Mouse (Mus musculus): ENCODE measurements around the gene Kctd11. TPM values are rescaled to one million over a fixed set of nuclear protein-coding genes. Genes with fewer than 3 reads are reported as not detected.

Kctd11 gene
- total and polyA plus RNA-seq, 3 experiments = 2.3 to 2.9 (median 2.6) TPM

- Histone ChIP-seq H3K9ac (ENCODE audit: low read depth, low read length) (peak overlapping the region; percentile 90), H3K27me3 (ENCODE audit: control insufficient read depth, insufficient read depth, low read length) (no peaks in the 10 kb centered on the region), H3K4me3 (peak overlapping the region; percentile 97), H3K36me3 (ENCODE audit: control insufficient read depth, insufficient read depth, low read length) (peaks cover 14% of the 10 kb centered on the region; the same call in 1 of the 2 replicates), H3K79me2 (replicated peaks; ENCODE audit: control insufficient read depth, insufficient read depth, low read length) (peaks cover 3% of the 10 kb centered on the region; the same call in 1 of the 2 replicates), H3K27ac (peak overlapping the region; percentile 97), H3K4me1 (ENCODE audit: control insufficient read depth, insufficient read depth, low read length) (peaks cover 10% of the 10 kb centered on the region)
- intact Hi-C loops (cut with DNase I) = no loop called here
- WGBS = 1% methylated on average over 17 of the region's 17 CpGs
- TF ChIP-seq EP300 (IDR thresholded peaks at IDR 0.05; ENCODE audit: insufficient read depth, low read depth, low read length) = no peak
- TF ChIP-seq CTCF (IDR thresholded peaks at IDR 0.05) = no peak
- no peak for TF ChIP-seq POLR2A (IDR thresholded peaks at IDR 0.05; ENCODE audit: insufficient read depth, low read depth, low read length)
- no peak for DNase-seq
These were observed 33.2 kb upstream of the Kctd11 start for GRCm38 (mm10) chr11:69914372-69914764.

DNA sequence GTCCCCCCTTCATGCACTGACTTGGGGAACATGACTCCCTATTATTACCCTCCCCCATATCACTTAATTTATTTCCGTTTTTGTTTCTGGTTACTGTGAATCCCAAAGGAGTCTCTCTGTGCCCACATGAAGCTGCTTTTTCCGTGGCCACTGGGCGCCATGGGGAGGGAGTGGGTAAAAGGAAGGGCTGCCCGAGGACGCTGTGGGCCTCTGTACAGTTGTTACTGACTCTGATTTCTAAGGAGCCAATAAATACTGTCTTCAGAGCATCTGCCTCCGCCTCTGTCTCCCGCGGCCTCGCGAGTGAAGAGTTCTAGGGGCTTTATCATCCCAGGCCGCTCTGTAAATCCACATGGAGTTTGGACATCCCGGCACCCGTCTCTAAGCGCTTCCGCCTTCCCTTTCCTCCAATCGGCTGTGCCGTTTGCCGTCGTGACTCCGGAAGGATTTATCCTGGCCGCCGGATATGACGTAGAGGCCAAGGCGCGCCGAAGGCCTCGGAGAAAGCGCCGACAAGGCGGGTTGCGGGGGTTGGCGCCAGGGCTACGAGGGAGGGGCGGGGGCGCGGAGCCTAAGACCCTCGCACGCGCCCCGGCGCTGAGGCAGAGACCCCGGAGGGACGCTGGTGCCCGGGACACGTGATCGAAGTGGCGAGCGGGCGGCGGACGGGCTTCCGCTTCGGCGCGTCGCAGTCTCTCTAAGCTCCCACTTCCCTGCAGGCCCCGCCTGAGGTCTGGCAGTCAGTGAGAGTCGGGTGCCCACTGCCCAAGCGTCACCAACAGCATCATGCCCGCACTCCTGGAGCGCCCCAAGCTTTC lies 32.6 kb upstream of the Kctd11 start, which contains the start of gene Gps2:
Gene Gps2, plus strand, starts transcription at position 335 of the 818 bp plus-strand sequence.
- peaks cover 8% of the 10 kb centered on the region; the same call in 1 of the 2 replicates for H3K36me3 ChIP-seq (ENCODE audit: control insufficient read depth, insufficient read depth, low read length)
- H3K4me3 ChIP-seq = peak within 1 kb of the TSS; percentile 97
- peak within 1 kb of the TSS; percentile 97 for H3K27ac ChIP-seq
- peak; percentile 93 to 94 for DNase-seq
- H3K4me1 ChIP-seq (ENCODE audit: control insufficient read depth, insufficient read depth, low read length) = peaks cover 7% of the 10 kb centered on the region; the same call in 1 of the 2 replicates
- TF ChIP-seq EP300 (IDR thresholded peaks at IDR 0.05; ENCODE audit: insufficient read depth, low read depth, low read length) (peak; percentile 77; the same call in 1 of the 2 replicates), POLR2A (IDR thresholded peaks at IDR 0.05; ENCODE audit: insufficient read depth, low read depth, low read length) (peak; percentile 66; the same call in 1 of the 2 replicates), CTCF (IDR thresholded peaks at IDR 0.05) (no peak)
- 2% methylated on average over 61 of the region's 61 CpGs for WGBS
- peak within 1 kb of the TSS; percentile 90 for H3K9ac ChIP-seq (ENCODE audit: low read depth, low read length)
- intact Hi-C loops (cut with DNase I) = loop anchor here (1.0 kb wide), 1 partner anchor 11 kb away; no protein-coding TSS in a partner anchor
- H3K79me2 ChIP-seq (replicated peaks; ENCODE audit: control insufficient read depth, insufficient read depth, low read length) = peaks cover 3% of the 10 kb centered on the region; the same call in 1 of the 2 replicates
- H3K27me3 ChIP-seq (ENCODE audit: control insufficient read depth, insufficient read depth, low read length) = no peaks in the 10 kb centered on the region

DNA sequence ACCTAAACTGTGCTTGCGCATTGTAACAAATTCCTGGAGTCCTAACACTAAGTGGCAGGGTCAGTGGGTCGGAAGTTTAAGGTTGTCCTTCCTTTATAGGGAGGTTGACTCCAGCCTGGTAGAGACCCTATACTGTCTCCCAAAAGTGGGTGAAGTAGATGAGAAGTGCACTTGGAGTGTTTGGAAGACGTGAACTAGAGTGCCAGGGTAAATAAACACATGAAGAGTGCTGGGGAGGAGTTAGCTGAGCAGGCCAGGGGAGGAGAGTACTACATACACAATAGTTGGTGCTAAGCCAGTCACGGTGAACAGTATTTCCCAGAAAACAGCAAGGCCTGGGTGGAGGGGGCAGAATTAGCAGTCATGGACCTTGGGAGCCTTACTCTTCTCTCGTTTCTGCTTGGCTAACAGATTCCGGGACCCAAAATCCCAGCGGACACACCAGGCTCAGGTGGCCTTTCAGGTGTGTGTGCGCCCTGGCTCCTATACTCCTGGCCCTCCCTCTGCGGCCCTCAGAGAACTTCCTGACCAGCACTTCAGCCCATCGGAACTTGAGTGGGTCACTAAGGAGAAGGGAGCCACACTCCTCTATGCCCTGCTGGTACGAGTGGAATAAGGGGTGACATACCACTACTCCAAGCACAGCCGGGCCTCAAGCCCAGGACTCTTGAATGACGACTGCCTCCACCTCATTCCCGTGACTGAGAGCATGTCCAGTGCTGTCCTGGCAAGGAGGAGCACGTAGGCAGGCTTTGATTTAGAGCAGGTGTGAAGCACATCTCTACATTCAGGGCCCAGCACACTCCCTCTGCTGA lies 31.7 kb upstream of the Kctd11 start:
- no peak overlapping the region; the same call in 1 of the 2 replicates for H3K27ac ChIP-seq

DNA sequence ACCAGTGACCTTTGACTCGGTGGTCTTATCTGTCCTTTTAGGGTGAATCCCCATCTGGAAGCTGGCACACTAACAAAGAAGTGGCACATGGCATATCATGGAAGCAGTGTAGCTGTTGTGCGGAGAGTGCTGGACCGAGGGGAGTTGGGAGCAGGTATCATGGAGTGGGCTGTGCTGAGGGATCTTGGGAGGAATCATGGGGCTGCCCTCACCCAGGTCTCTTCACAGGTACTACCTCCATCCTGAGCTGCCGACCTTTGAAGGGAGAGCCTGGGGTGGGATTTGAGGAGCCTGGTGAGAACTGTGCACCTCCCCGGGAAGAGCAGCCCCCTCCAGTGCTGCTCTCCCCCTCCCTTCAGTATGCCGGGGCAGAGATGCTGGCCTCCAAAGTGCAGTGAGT lies 30.5 kb upstream of the Kctd11 start:
- Histone ChIP-seq H3K36me3 (ENCODE audit: control insufficient read depth, insufficient read depth, low read length) (peaks cover 2% of the 10 kb centered on the region; the same call in 1 of the 2 replicates), H3K4me1 (ENCODE audit: control insufficient read depth, insufficient read depth, low read length) (peaks cover 7% of the 10 kb centered on the region; the same call in 1 of the 2 replicates), H3K27me3 (ENCODE audit: control insufficient read depth, insufficient read depth, low read length) (no peaks in the 10 kb centered on the region), H3K9ac (ENCODE audit: low read depth, low read length) (no peak overlapping the region), H3K4me3 (no peak overlapping the region), H3K79me2 (replicated peaks; ENCODE audit: control insufficient read depth, insufficient read depth, low read length) (peaks cover 3% of the 10 kb centered on the region; the same call in 1 of the 2 replicates), H3K27ac (no peak overlapping the region)
- no peak for DNase-seq
- WGBS = 80% methylated on average over 6 of the region's 6 CpGs
- intact Hi-C loops (cut with DNase I) = no loop called here
- no peak for TF ChIP-seq EP300 (IDR thresholded peaks at IDR 0.05; ENCODE audit: insufficient read depth, low read depth, low read length)
- TF ChIP-seq CTCF (IDR thresholded peaks at IDR 0.05) = no peak
- TF ChIP-seq POLR2A (IDR thresholded peaks at IDR 0.05; ENCODE audit: insufficient read depth, low read depth, low read length) = no peak

More for the DNA sequence above, 31.7 kb upstream of the Kctd11 start:
- Histone ChIP-seq H3K4me3 (peak overlapping the region; percentile 97), H3K79me2 (replicated peaks; ENCODE audit: control insufficient read depth, insufficient read depth, low read length) (peaks cover 3% of the 10 kb centered on the region; the same call in 1 of the 2 replicates), H3K9ac (ENCODE audit: low read depth, low read length) (no peak overlapping the region), H3K27me3 (ENCODE audit: control insufficient read depth, insufficient read depth, low read length) (no peaks in the 10 kb centered on the region), H3K4me1 (ENCODE audit: control insufficient read depth, insufficient read depth, low read length) (peaks cover 7% of the 10 kb centered on the region; the same call in 1 of the 2 replicates), H3K36me3 (ENCODE audit: control insufficient read depth, insufficient read depth, low read length) (peaks cover 2% of the 10 kb centered on the region; the same call in 1 of the 2 replicates)
- intact Hi-C loops (cut with DNase I) = loop anchor here (1.0 kb wide), 1 partner anchor 11 kb away; no protein-coding TSS in a partner anchor
- WGBS = 76% methylated on average over 15 of the region's 15 CpGs
- TF ChIP-seq CTCF (IDR thresholded peaks at IDR 0.05) = no peak
- peak in 1 of 2 experiments; percentile 10 for DNase-seq

GRCm38 (mm10) chr11:69910781-69911560 lies 29.8 kb upstream of the Kctd11 start:
- Histone ChIP-seq H3K79me2 (replicated peaks; ENCODE audit: control insufficient read depth, insufficient read depth, low read length) (peaks cover 3% of the 10 kb centered on the region; the same call in 1 of the 2 replicates), H3K9ac (ENCODE audit: low read depth, low read length) (no peak overlapping the region), H3K4me1 (ENCODE audit: control insufficient read depth, insufficient read depth, low read length) (peaks cover 7% of the 10 kb centered on the region; the same call in 1 of the 2 replicates), H3K36me3 (ENCODE audit: control insufficient read depth, insufficient read depth, low read length) (peaks cover 2% of the 10 kb centered on the region; the same call in 1 of the 2 replicates), H3K27ac (no peak overlapping the region), H3K4me3 (no peak overlapping the region), H3K27me3 (ENCODE audit: control insufficient read depth, insufficient read depth, low read length) (no peaks in the 10 kb centered on the region)
- intact Hi-C loops (cut with DNase I) = no loop called here
- no peak for DNase-seq
- 92% methylated on average over 17 of the region's 17 CpGs for WGBS
- TF ChIP-seq EP300 (IDR thresholded peaks at IDR 0.05; ENCODE audit: insufficient read depth, low read depth, low read length) (no peak), CTCF (IDR thresholded peaks at IDR 0.05) (no peak), POLR2A (IDR thresholded peaks at IDR 0.05; ENCODE audit: insufficient read depth, low read depth, low read length) (no peak)
